Mouse (Mus musculus) forebrain, postnatal 0 days (tissue): ENCODE measurements around the gene Nebl. TPM values are rescaled to one million over a fixed set of nuclear protein-coding genes. Genes with fewer than 3 reads are reported as not detected.

ENCODE experiments used
- ATAC-seq: fragments of 200-750 bp; cut with Nextera tagmentation; 2 replicates; pipeline ENCODE4 v1.8.0; 2017; ENCODE audit warnings: mild to moderate bottlenecking, moderate library complexity
- DNase-seq: peaks from one replicate; pipeline ENCODE4 v3.0.0-alpha.2; 2015
- H3K27ac ChIP-seq: fragments of 300-500 bp; sonication (generic); 2 replicates; pipeline ENCODE4 v1.5.1; 2014; ENCODE audit warnings: low read depth, mild to moderate bottlenecking, antibody characterized with exemption, low read length, moderate library complexity, mixed read lengths
- H3K27me3 ChIP-seq: fragments of 300-500 bp; sonication (generic); 2 replicates; pipeline ENCODE4 v1.6.1; 2014; ENCODE audit warnings: mild to moderate bottlenecking, low read length, mixed read lengths; ENCODE audit not compliant: insufficient read depth
- H3K36me3 ChIP-seq: fragments of 300-500 bp; sonication (generic); 2 replicates; pipeline ENCODE4 v1.6.1; 2014; ENCODE audit warnings: mild to moderate bottlenecking, moderate library complexity; ENCODE audit not compliant: insufficient read depth
- H3K4me1 ChIP-seq: fragments of 300-500 bp; sonication (generic); 2 replicates; pipeline ENCODE4 v1.6.1; 2014; ENCODE audit warnings: antibody characterized with exemption; ENCODE audit not compliant: insufficient read depth
- H3K4me2 ChIP-seq: fragments of 300-500 bp; sonication (generic); 2 replicates; pipeline ENCODE4 v1.6.1; 2014; ENCODE audit warnings: low read depth, mild to moderate bottlenecking, moderate library complexity
- H3K4me3 ChIP-seq: fragments of 300-500 bp; sonication (generic); 2 replicates; pipeline ENCODE4 v1.5.1; 2014; ENCODE audit warnings: low read depth, low read length, mixed read lengths
- H3K9ac ChIP-seq: fragments of 300-500 bp; sonication (generic); 2 replicates; pipeline ENCODE4 v1.6.1; 2014; ENCODE audit warnings: mild to moderate bottlenecking
- H3K9me3 ChIP-seq: fragments of 300-500 bp; sonication (generic); 2 replicates; pipeline ENCODE4 v1.6.1; 2016; ENCODE audit warnings: low read length
- CTCF ChIP-seq: sonication (generic); IDR thresholded peaks from 2 replicates; pipeline ENCODE4 v1.5.1; 2016; ENCODE audit warnings: antibody characterized with exemption, control low read depth, low read depth
- WGBS: fragments of 180-500 bp; shearing (Covaris S2); extraction: QIAGEN DNeasy Blood & Tissue Kit; methylation state at CpG from one replicate; pipeline ENCODE4 v1.1.7; 2014; 5-methylcytosine and 5-hydroxymethylcytosine counted together
- polyA plus RNA-seq: library from polyadenylated mRNA; unstranded; fragments of >200 nt; fragmentation: Nextera tagmentation; extraction: Ambion mirVana; gene quantifications from 2 replicates; pipeline ENCODE4 v1.2.1, GENCODE M21; 2015
- total RNA-seq: library from RNA; depleted of rRNA; stranded (reverse); fragments of >200 nt; gene quantifications from 2 replicates; pipeline ENCODE4 v1.2.3, GENCODE M21; 2014

Gene Nebl
- total and polyA plus RNA-seq, 2 experiments from 2014 or later, result 9.2 to 27.8 TPM

GRCm38 (mm10) chr2:17409276-17409675, 322.0 kb downstream of the Nebl start:
- no peak overlapping the region for H3K4me2 ChIP-seq
- no peak overlapping the region for H3K4me3 ChIP-seq
- H3K9me3 ChIP-seq, result no peaks in the 10 kb centered on the region
- no peak overlapping the region for H3K27ac ChIP-seq
- DNase-seq, result no peak
- no peak for TF ChIP-seq CTCF
- no peaks in the 10 kb centered on the region for H3K27me3 ChIP-seq
- no peaks in the 10 kb centered on the region for H3K4me1 ChIP-seq
- WGBS, result 92% methylated on average over 5 of the region's 5 CpGs
- no peak for ATAC-seq
- no peaks in the 10 kb centered on the region for H3K36me3 ChIP-seq
- no peak overlapping the region for H3K9ac ChIP-seq

- TF ChIP-seq CTCF, result no peak
- WGBS, result 80% methylated on average over 4 of the region's 4 CpGs
These were observed 325.2 kb downstream of the Nebl start for GRCm38 (mm10) chr2:17405899-17406531.

GRCm38 (mm10) chr2:17402511-17402910, 328.8 kb downstream of the Nebl start:
- Histone ChIP-seq H3K27ac (no peak overlapping the region), H3K9me3 (no peaks in the 10 kb centered on the region), H3K4me2 (no peak overlapping the region), H3K9ac (no peak overlapping the region), H3K27me3 (no peaks in the 10 kb centered on the region), H3K4me3 (no peak overlapping the region), H3K4me1 (no peaks in the 10 kb centered on the region), H3K36me3 (no peaks in the 10 kb centered on the region)
- WGBS, result 69% methylated on average over 4 of the region's 4 CpGs
- no peak for ATAC-seq
- no peak for TF ChIP-seq CTCF
- no peak for DNase-seq

More at GRCm38 (mm10) chr2:17405899-17406531, 325.2 kb downstream of the Nebl start:
- Histone ChIP-seq H3K4me2 (no peak overlapping the region), H3K9me3 (no peaks in the 10 kb centered on the region), H3K9ac (no peak overlapping the region), H3K27me3 (no peaks in the 10 kb centered on the region), H3K4me3 (no peak overlapping the region), H3K27ac (no peak overlapping the region), H3K4me1 (no peaks in the 10 kb centered on the region), H3K36me3 (no peaks in the 10 kb centered on the region)
- DNase-seq, result no peak
- no peak for ATAC-seq

GRCm38 (mm10) chr2:17396235-17396634, 335.0 kb downstream of the Nebl start:
- no peaks in the 10 kb centered on the region for H3K9me3 ChIP-seq
- no peak for TF ChIP-seq CTCF
- H3K36me3 ChIP-seq, result no peaks in the 10 kb centered on the region; the same call in 1 of the 2 replicates
- no peak overlapping the region for H3K4me3 ChIP-seq
- no peaks in the 10 kb centered on the region for H3K4me1 ChIP-seq
- DNase-seq (no peak), ATAC-seq (no peak)
- H3K9ac ChIP-seq, result no peak overlapping the region
- no peaks in the 10 kb centered on the region for H3K27me3 ChIP-seq
- no peak overlapping the region for H3K27ac ChIP-seq
- no peak overlapping the region for H3K4me2 ChIP-seq
- WGBS, result 81% methylated on average over 5 of the region's 5 CpGs

- H3K4me1 ChIP-seq, result no peaks in the 10 kb centered on the region
- ATAC-seq, result no peak
- no peak overlapping the region for H3K4me2 ChIP-seq
- no peak overlapping the region for H3K4me3 ChIP-seq
- H3K9me3 ChIP-seq, result no peaks in the 10 kb centered on the region
- 87% methylated on average over 5 of the region's 5 CpGs for WGBS
- no peak overlapping the region for H3K27ac ChIP-seq
- H3K27me3 ChIP-seq, result no peaks in the 10 kb centered on the region
- TF ChIP-seq CTCF, result no peak
- H3K9ac ChIP-seq, result no peak overlapping the region
- DNase-seq, result no peak
- H3K36me3 ChIP-seq, result no peaks in the 10 kb centered on the region; the same call in 1 of the 2 replicates
These were observed 339.9 kb downstream of the Nebl start for GRCm38 (mm10) chr2:17391389-17391788.

- no peak overlapping the region for H3K4me3 ChIP-seq
- no peak for DNase-seq
- H3K4me1 ChIP-seq, result no peaks in the 10 kb centered on the region
- no peaks in the 10 kb centered on the region for H3K9me3 ChIP-seq
- no peaks in the 10 kb centered on the region for H3K27me3 ChIP-seq
- H3K9ac ChIP-seq, result no peak overlapping the region
- 88% methylated on average over 7 of the region's 7 CpGs for WGBS
- no peak for TF ChIP-seq CTCF
- H3K36me3 ChIP-seq, result no peaks in the 10 kb centered on the region
- no peak for ATAC-seq
- H3K4me2 ChIP-seq, result no peak overlapping the region
- no peak overlapping the region for H3K27ac ChIP-seq
These were observed 340.6 kb downstream of the Nebl start for GRCm38 (mm10) chr2:17390513-17391200.

- Histone ChIP-seq H3K36me3 (no peaks in the 10 kb centered on the region), H3K9ac (no peak overlapping the region), H3K4me3 (no peak overlapping the region), H3K9me3 (no peaks in the 10 kb centered on the region), H3K27me3 (no peaks in the 10 kb centered on the region), H3K27ac (no peak overlapping the region), H3K4me2 (no peak overlapping the region), H3K4me1 (no peaks in the 10 kb centered on the region)
- WGBS, result 93% methylated on average over 2 of the region's 2 CpGs
- DNase-seq (no peak), ATAC-seq (no peak)
- TF ChIP-seq CTCF, result no peak
These were observed 341.4 kb downstream of the Nebl start for GRCm38 (mm10) chr2:17389886-17390285.
